Mouse (Mus musculus) limb, embryonic 10.5 days (tissue): Measurements from ENCODE around the gene Cacna1b. TPM values are rescaled to one million over a fixed set of nuclear protein-coding genes. Genes with fewer than 3 reads are reported as not detected.

Experiments used
- DNase-seq: peaks from one replicate; pipeline ENCODE4 v3.0.0-alpha.2; 2017; ENCODE audit warnings: low spot score
- H3K27ac ChIP-seq: fragments of 300-500 bp; sonication (generic); 2 replicates; pipeline ENCODE4 v1.5.1; 2016; ENCODE audit warnings: mild to moderate bottlenecking
- H3K27me3 ChIP-seq: fragments of 300-500 bp; sonication (generic); 2 replicates; pipeline ENCODE4 v1.6.1; 2016; ENCODE audit warnings: low read depth, mild to moderate bottlenecking; ENCODE audit not compliant: poor library complexity, severe bottlenecking
- H3K36me3 ChIP-seq: fragments of 300-500 bp; sonication (generic); 2 replicates; pipeline ENCODE4 v1.6.1; 2016; ENCODE audit warnings: mild to moderate bottlenecking, moderate library complexity
- H3K4me1 ChIP-seq: fragments of 300-500 bp; sonication (generic); 2 replicates; pipeline ENCODE4 v1.6.1; 2016
- H3K4me3 ChIP-seq: fragments of 300-500 bp; sonication (generic); 2 replicates; pipeline ENCODE4 v1.5.1; 2016; ENCODE audit warnings: mild to moderate bottlenecking, moderate library complexity
- H3K9me3 ChIP-seq: fragments of 300-500 bp; sonication (generic); replicated peaks from 2 replicates; pipeline ENCODE4 v1.6.1; 2016; ENCODE audit warnings: mild to moderate bottlenecking
- WGBS: fragments of 180-500 bp; shearing (Covaris S2); methylation state at CpG from one replicate; pipeline ENCODE4 v1.1.7; 2016; 5-methylcytosine and 5-hydroxymethylcytosine counted together
- polyA plus RNA-seq: library from polyadenylated mRNA; unstranded; fragments of >200 nt; fragmentation: Nextera tagmentation; extraction: Ambion mirVana; gene quantifications from 2 replicates; pipeline ENCODE4 v1.2.1, GENCODE M21; 2016

Gene Cacna1b
- polyA plus RNA-seq, 1 experiment from 2014 or later: 1.7 TPM

- WGBS: 77% methylated on average over 3 of the region's 3 CpGs
- no peaks in the 10 kb centered on the region for H3K9me3 ChIP-seq
- H3K36me3 ChIP-seq: no peaks in the 10 kb centered on the region
- H3K27me3 ChIP-seq: no peaks in the 10 kb centered on the region
- DNase-seq: no peak
- H3K4me3 ChIP-seq: no peak overlapping the region
- no peak overlapping the region for H3K27ac ChIP-seq
- 0 out of 2 replicates have a peak, but pooled peaks cover 3% of the 10 kb centered on the region for H3K4me1 ChIP-seq
These were observed 60.6 kb downstream of the Cacna1b start for GRCm38 (mm10) chr2:24702208-24702957.

- WGBS: 82% methylated on average over 8 of the region's 8 CpGs
- DNase-seq: no peak
- 0 out of 2 replicates have a peak, but pooled peaks cover 3% of the 10 kb centered on the region for H3K4me1 ChIP-seq
- no peaks in the 10 kb centered on the region for H3K36me3 ChIP-seq
- no peak overlapping the region for H3K4me3 ChIP-seq
- no peaks in the 10 kb centered on the region for H3K9me3 ChIP-seq
- H3K27me3 ChIP-seq: no peaks in the 10 kb centered on the region
- no peak overlapping the region for H3K27ac ChIP-seq
These were observed 65.5 kb downstream of the Cacna1b start for GRCm38 (mm10) chr2:24697281-24697980.

GRCm38 (mm10) chr2:24692371-24692770 is 70.6 kb downstream of the Cacna1b start:
- no peaks in the 10 kb centered on the region for H3K4me1 ChIP-seq
- no peaks in the 10 kb centered on the region for H3K36me3 ChIP-seq
- no peak overlapping the region for H3K4me3 ChIP-seq
- H3K9me3 ChIP-seq: no peaks in the 10 kb centered on the region
- H3K27me3 ChIP-seq: no peaks in the 10 kb centered on the region
- DNase-seq: peak; percentile 14
- no peak overlapping the region for H3K27ac ChIP-seq
- 97% methylated on average over 2 of the region's 2 CpGs for WGBS

GRCm38 (mm10) chr2:24690356-24690755 is 72.6 kb downstream of the Cacna1b start:
- Histone ChIP-seq H3K4me3 (no peak overlapping the region), H3K9me3 (no peaks in the 10 kb centered on the region), H3K4me1 (no peaks in the 10 kb centered on the region), H3K27ac (no peak overlapping the region), H3K27me3 (no peaks in the 10 kb centered on the region), H3K36me3 (no peaks in the 10 kb centered on the region)
- 89% methylated on average over 2 of the region's 2 CpGs for WGBS
- DNase-seq: peak; percentile 12

GRCm38 (mm10) chr2:24685347-24685746 is 77.6 kb downstream of the Cacna1b start:
- no peaks in the 10 kb centered on the region for H3K4me1 ChIP-seq
- DNase-seq: no peak
- peaks cover 7% of the 10 kb centered on the region; the same call in 1 of the 2 replicates for H3K27me3 ChIP-seq
- no peaks in the 10 kb centered on the region for H3K36me3 ChIP-seq
- no peak overlapping the region for H3K27ac ChIP-seq
- H3K4me3 ChIP-seq: no peak overlapping the region
- H3K9me3 ChIP-seq: no peaks in the 10 kb centered on the region
- 85% methylated on average over 5 of the region's 5 CpGs for WGBS

GRCm38 (mm10) chr2:24684796-24685195 is 78.2 kb downstream of the Cacna1b start:
- no peak for DNase-seq
- 86% methylated on average over 4 of the region's 4 CpGs for WGBS
- Histone ChIP-seq H3K27ac (no peak overlapping the region), H3K9me3 (no peaks in the 10 kb centered on the region), H3K4me3 (no peak overlapping the region), H3K27me3 (peaks cover 13% of the 10 kb centered on the region; the same call in 1 of the 2 replicates), H3K36me3 (no peaks in the 10 kb centered on the region), H3K4me1 (no peaks in the 10 kb centered on the region)

- peaks cover 28% of the 10 kb centered on the region for H3K27me3 ChIP-seq
- H3K27ac ChIP-seq: no peak overlapping the region
- WGBS: 61% methylated on average over 3 of the region's 3 CpGs
- no peak overlapping the region for H3K4me3 ChIP-seq
- H3K9me3 ChIP-seq: no peaks in the 10 kb centered on the region
- peaks cover 8% of the 10 kb centered on the region for H3K4me1 ChIP-seq
- no peaks in the 10 kb centered on the region for H3K36me3 ChIP-seq
- DNase-seq: no peak
These were observed 79.7 kb downstream of the Cacna1b start for GRCm38 (mm10) chr2:24683266-24683665.

GRCm38 (mm10) chr2:24680731-24681130 is 82.2 kb downstream of the Cacna1b start:
- Histone ChIP-seq H3K27me3 (peaks cover 34% of the 10 kb centered on the region), H3K36me3 (no peaks in the 10 kb centered on the region), H3K27ac (no peak overlapping the region), H3K4me3 (no peak overlapping the region), H3K4me1 (peaks cover 8% of the 10 kb centered on the region), H3K9me3 (no peaks in the 10 kb centered on the region)
- WGBS: 93% methylated on average over 1 of the region's 1 CpGs
- no peak for DNase-seq

GRCm38 (mm10) chr2:24680176-24680575 is 82.8 kb downstream of the Cacna1b start:
- no peaks in the 10 kb centered on the region for H3K36me3 ChIP-seq
- no peak overlapping the region for H3K4me3 ChIP-seq
- peaks cover 34% of the 10 kb centered on the region for H3K27me3 ChIP-seq
- no peaks in the 10 kb centered on the region for H3K9me3 ChIP-seq
- H3K4me1 ChIP-seq: peaks cover 8% of the 10 kb centered on the region
- H3K27ac ChIP-seq: no peak overlapping the region
- whole genome bisulfite sequencing: 100% methylated on average over 2 of the region's 2 CpGs
- no peak for DNase-seq

GRCm38 (mm10) chr2:24679012-24679651 is 83.8 kb downstream of the Cacna1b start:
- Histone ChIP-seq H3K9me3 (no peaks in the 10 kb centered on the region), H3K4me1 (peaks cover 8% of the 10 kb centered on the region), H3K36me3 (no peaks in the 10 kb centered on the region), H3K4me3 (peak overlapping the region; percentile 44), H3K27ac (no peak overlapping the region; the same call in 1 of the 2 replicates), H3K27me3 (peaks cover 34% of the 10 kb centered on the region)
- WGBS: 21% methylated on average over 50 of the region's 50 CpGs
- DNase-seq: peak; percentile 63

GRCm38 (mm10) chr2:24678538-24678937 is 84.4 kb downstream of the Cacna1b start:
- H3K36me3 ChIP-seq: no peaks in the 10 kb centered on the region
- H3K27me3 ChIP-seq: peaks cover 34% of the 10 kb centered on the region
- H3K9me3 ChIP-seq: no peaks in the 10 kb centered on the region
- no peak for DNase-seq
- peak overlapping the region; percentile 44; the same call in 1 of the 2 replicates for H3K4me3 ChIP-seq
- peaks cover 8% of the 10 kb centered on the region for H3K4me1 ChIP-seq
- WGBS: 81% methylated on average over 5 of the region's 5 CpGs
- no peak overlapping the region for H3K27ac ChIP-seq

GRCm38 (mm10) chr2:24678110-24678509 is 84.8 kb downstream of the Cacna1b start:
- Histone ChIP-seq H3K4me3 (no peak overlapping the region), H3K27me3 (peaks cover 34% of the 10 kb centered on the region), H3K27ac (no peak overlapping the region), H3K9me3 (no peaks in the 10 kb centered on the region), H3K4me1 (peaks cover 8% of the 10 kb centered on the region), H3K36me3 (no peaks in the 10 kb centered on the region)
- WGBS: 87% methylated on average over 4 of the region's 4 CpGs
- DNase-seq: no peak

GRCm38 (mm10) chr2:24677629-24678028 is 85.3 kb downstream of the Cacna1b start:
- DNase-seq: no peak
- 84% methylated on average over 3 of the region's 3 CpGs for WGBS
- Histone ChIP-seq H3K4me1 (peaks cover 8% of the 10 kb centered on the region), H3K36me3 (no peaks in the 10 kb centered on the region), H3K4me3 (no peak overlapping the region), H3K27me3 (peaks cover 34% of the 10 kb centered on the region), H3K9me3 (no peaks in the 10 kb centered on the region), H3K27ac (no peak overlapping the region)
